Mouse (Mus musculus): Measurements from ENCODE around the gene Arhgef19. TPM values are rescaled to one million over a fixed set of nuclear protein-coding genes. Genes with fewer than 3 reads are reported as not detected.

Gene Arhgef19
- 0.98 TPM for polyA plus RNA-seq (2014; fragmentation: Illumina TruSeq; extraction: RNeasy Lipid Tissue Mini Kit (QIAGEN cat#74804); ENCODE audit: low read depth, low replicate concordance)

GRCm38 (mm10) chr4:141239388-141240125, at the start of gene Arhgef19:
Gene Arhgef19, plus strand, starts transcription at chr4:141239499.

GRCm38 (mm10) chr4:141213770-141214336, 25.4 kb upstream of the Arhgef19 start, which contains the start of gene Rsg1:
Gene Rsg1, plus strand, starts transcription at chr4:141213956.

GRCm38 (mm10) chr4:141301116-141301553, 61.8 kb downstream of the Arhgef19 start, which contains the start of gene Epha2:
Gene Epha2, plus strand, starts transcription at chr4:141301240.

Other genes starting within 250 kb of the Arhgef19 start
- gene Mfap2, start 229.1 kb upstream of the Arhgef19 start, polyA plus RNA-seq (2014; fragmentation: Illumina TruSeq; extraction: RNeasy Lipid Tissue Mini Kit (QIAGEN cat#74804); ENCODE audit: low read depth, low replicate concordance), result not detected
- gene Crocc, start 178.9 kb upstream of the Arhgef19 start, polyA plus RNA-seq (2014; fragmentation: Illumina TruSeq; extraction: RNeasy Lipid Tissue Mini Kit (QIAGEN cat#74804); ENCODE audit: low read depth, low replicate concordance), result 0.85 TPM
- 15.4 TPM for gene Necap2, start 161.1 kb upstream of the Arhgef19 start, polyA plus RNA-seq (2014; fragmentation: Illumina TruSeq; extraction: RNeasy Lipid Tissue Mini Kit (QIAGEN cat#74804); ENCODE audit: low read depth, low replicate concordance)
- gene Spata21, start 151.2 kb upstream of the Arhgef19 start, polyA plus RNA-seq (2014; fragmentation: Illumina TruSeq; extraction: RNeasy Lipid Tissue Mini Kit (QIAGEN cat#74804); ENCODE audit: low read depth, low replicate concordance), result not detected
- 27.9 TPM for gene Szrd1, start 99.7 kb upstream of the Arhgef19 start, polyA plus RNA-seq (2014; fragmentation: Illumina TruSeq; extraction: RNeasy Lipid Tissue Mini Kit (QIAGEN cat#74804); ENCODE audit: low read depth, low replicate concordance)
- 6.2 TPM for gene Fbxo42, start 91.6 kb upstream of the Arhgef19 start, polyA plus RNA-seq (2014; fragmentation: Illumina TruSeq; extraction: RNeasy Lipid Tissue Mini Kit (QIAGEN cat#74804); ENCODE audit: low read depth, low replicate concordance)
- gene Rsg1, start 25.5 kb upstream of the Arhgef19 start, polyA plus RNA-seq (2014; fragmentation: Illumina TruSeq; extraction: RNeasy Lipid Tissue Mini Kit (QIAGEN cat#74804); ENCODE audit: low read depth, low replicate concordance), result not detected
- 0.16 TPM for gene Epha2, start 61.7 kb downstream of the Arhgef19 start, polyA plus RNA-seq (2014; fragmentation: Illumina TruSeq; extraction: RNeasy Lipid Tissue Mini Kit (QIAGEN cat#74804); ENCODE audit: low read depth, low replicate concordance)
- gene Fam131c, start 128.7 kb downstream of the Arhgef19 start, polyA plus RNA-seq (2014; fragmentation: Illumina TruSeq; extraction: RNeasy Lipid Tissue Mini Kit (QIAGEN cat#74804); ENCODE audit: low read depth, low replicate concordance), result not detected
- gene Clcnka, start 159.2 kb downstream of the Arhgef19 start, polyA plus RNA-seq (2014; fragmentation: Illumina TruSeq; extraction: RNeasy Lipid Tissue Mini Kit (QIAGEN cat#74804); ENCODE audit: low read depth, low replicate concordance), result not detected
- gene Clcnkb, start 176.5 kb downstream of the Arhgef19 start, polyA plus RNA-seq (2014; fragmentation: Illumina TruSeq; extraction: RNeasy Lipid Tissue Mini Kit (QIAGEN cat#74804); ENCODE audit: low read depth, low replicate concordance), result not detected
- 0.28 TPM for gene Hspb7, start 181.3 kb downstream of the Arhgef19 start, polyA plus RNA-seq (2014; fragmentation: Illumina TruSeq; extraction: RNeasy Lipid Tissue Mini Kit (QIAGEN cat#74804); ENCODE audit: low read depth, low replicate concordance)
- gene Srarp, start 196.6 kb downstream of the Arhgef19 start, polyA plus RNA-seq (2014; fragmentation: Illumina TruSeq; extraction: RNeasy Lipid Tissue Mini Kit (QIAGEN cat#74804); ENCODE audit: low read depth, low replicate concordance), result not detected
- 0.41 TPM for gene Zbtb17, start 205.2 kb downstream of the Arhgef19 start, polyA plus RNA-seq (2014; fragmentation: Illumina TruSeq; extraction: RNeasy Lipid Tissue Mini Kit (QIAGEN cat#74804); ENCODE audit: low read depth, low replicate concordance)

All from sigmoid colon, adult 10 weeks (tissue).